Comparison of ENCODE assay signal across 8 mouse cellular contexts in genomic region chr3:84653557-84654245, GRCm38 (mm10). TPM values are rescaled to one million over a fixed set of nuclear protein-coding genes. Genes with fewer than 3 reads are reported as not detected.
DNase-seq lines count a peak whose midpoint lies in the region; ATAC-seq lines count a peak whose summit lies in the region.

No protein-coding gene starts in this region.

- ATAC-seq in heart, embryonic 11.5 days (replicated peaks; ENCODE audit: insufficient number of reproducible peaks, low FRiP score, low TSS enrichment), result 0 out of 2 replicates have a peak, but pooled peaks have one; percentile 19
- peak; percentile 51; the same call in 1 of the 2 replicates for ATAC-seq in forebrain, embryonic 16.5 days
- peak; percentile 45; the same call in 1 of the 2 replicates for ATAC-seq in liver, embryonic 15.5 days (ENCODE audit: insufficient read depth)

- no peaks in the 10 kb centered on the region for H3K9me3 ChIP-seq in heart, embryonic 11.5 days (replicated peaks; ENCODE audit: control insufficient read depth, low read length)
- H3K9me3 ChIP-seq in forebrain, embryonic 16.5 days (ENCODE audit: control insufficient read depth, low read length), result no peaks in the 10 kb centered on the region
- H3K9me3 ChIP-seq in liver, embryonic 15.5 days (replicated peaks), result no peaks in the 10 kb centered on the region

- H3K9ac ChIP-seq in heart, embryonic 11.5 days (ENCODE audit: low read depth, low read length), result peak overlapping the region; percentile 54; the same call in 1 of the 2 replicates
- no peak overlapping the region for H3K9ac ChIP-seq in forebrain, embryonic 16.5 days (replicated peaks; ENCODE audit: low read depth, low read length)
- H3K9ac ChIP-seq in liver, embryonic 15.5 days, result peak overlapping the region; percentile 16; the same call in 1 of the 2 replicates

- peaks cover 27% of the 10 kb centered on the region for H3K4me1 ChIP-seq in heart, embryonic 11.5 days (ENCODE audit: control insufficient read depth, insufficient read depth, low read length)
- peaks cover 15% of the 10 kb centered on the region for H3K4me1 ChIP-seq in forebrain, embryonic 16.5 days (replicated peaks; ENCODE audit: control insufficient read depth, insufficient read depth, low read length)
- peaks cover 28% of the 10 kb centered on the region for H3K4me1 ChIP-seq in liver, embryonic 15.5 days (replicated peaks)

- intact Hi-C loops in heart, postnatal 10 days (cut with DNase I), result no loop called here

- H3K27ac ChIP-seq in heart, embryonic 11.5 days (ENCODE audit: low read depth, low read length), result peak overlapping the region; percentile 64
- no peak overlapping the region for H3K27ac ChIP-seq in forebrain, embryonic 16.5 days (ENCODE audit: low read length)
- peak overlapping the region; percentile 58 for H3K27ac ChIP-seq in liver, embryonic 15.5 days (replicated peaks)

- peak overlapping the region; percentile 31 for H3K4me3 ChIP-seq in heart, embryonic 11.5 days (ENCODE audit: low read depth, low read length)
- H3K4me3 ChIP-seq in forebrain, embryonic 16.5 days (replicated peaks; ENCODE audit: low read length), result 0 out of 2 replicates have a peak overlapping the region, but pooled peaks have one; percentile 9
- peak overlapping the region; percentile 46 for H3K4me3 ChIP-seq in liver, embryonic 15.5 days (replicated peaks)

- DNase-seq in heart, postnatal 10 days, result no peak
- peak; percentile 69 for DNase-seq in MEL-GATA-1-ER (ENCODE audit: extremely low read depth, low read depth)
- DNase-seq in retina, embryonic 14.5 days (ENCODE audit: low spot score), result peak; percentile 20
- DNase-seq in frontal cortex, postnatal 14 days (ENCODE audit: low spot score in 2 of 2), result no peak
- no peak for DNase-seq in adrenal gland, postnatal 25 days

- WGBS in heart, embryonic 11.5 days (ENCODE audit: insufficient replicate concordance), result 14% methylated on average over 13 of the region's 14 CpGs
- 29% methylated on average over 13 of the region's 14 CpGs for WGBS in forebrain, embryonic 16.5 days
- WGBS in liver, embryonic 15.5 days (ENCODE audit: insufficient replicate concordance), result 14% methylated on average over 14 of the region's 14 CpGs

- no peaks in the 10 kb centered on the region for H3K27me3 ChIP-seq in heart, embryonic 11.5 days (ENCODE audit: control insufficient read depth, insufficient read depth, low read length)
- no peaks in the 10 kb centered on the region for H3K27me3 ChIP-seq in forebrain, embryonic 16.5 days (replicated peaks; ENCODE audit: control insufficient read depth, insufficient read depth, low read length)
- H3K27me3 ChIP-seq in liver, embryonic 15.5 days, result no peaks in the 10 kb centered on the region

- peak overlapping the region; percentile 64 for H3K4me2 ChIP-seq in heart, embryonic 11.5 days
- H3K4me2 ChIP-seq in forebrain, embryonic 16.5 days (ENCODE audit: low read length), result peak overlapping the region; percentile 39
- H3K4me2 ChIP-seq in liver, embryonic 15.5 days, result peak overlapping the region; percentile 69

- no peaks in the 10 kb centered on the region for H3K36me3 ChIP-seq in heart, embryonic 11.5 days (ENCODE audit: control insufficient read depth, insufficient read depth, low read length)
- no peaks in the 10 kb centered on the region for H3K36me3 ChIP-seq in forebrain, embryonic 16.5 days (ENCODE audit: control insufficient read depth, insufficient read depth)
- no peaks in the 10 kb centered on the region for H3K36me3 ChIP-seq in liver, embryonic 15.5 days (replicated peaks)

RNA-seq across cellular contexts. Expression of gene Tmem154, which starts 12.3 kb away (rescaled TPM):
- 0.44 and 0.49 TPM in 2 replicates for polyA plus RNA-seq in heart, embryonic 11.5 days (2014; fragmentation: Nextera tagmentation; extraction: Ambion mirVana)
- 1 to 10 TPM; 2.8 to 3.9 TPM for total RNA-seq in heart, postnatal 10 days (2021)
- polyA plus RNA-seq in forebrain, embryonic 16.5 days (2015; fragmentation: Nextera tagmentation; extraction: Ambion mirVana), result 0.85 and 1.2 TPM in 2 replicates
- 2.3 and 2.5 TPM in 2 replicates for polyA plus RNA-seq in liver, embryonic 15.5 days (2015; fragmentation: Nextera tagmentation; extraction: Ambion mirVana)
- 4.5 and 13.2 TPM in 2 replicates for total RNA-seq in adrenal gland, postnatal 25 days (2021)

Comparison
In these comparisons a context has a peak if more than half of its experiments do, and no peak if none do; other contexts are left out.
1. DNase-seq: peak in MEL-GATA-1-ER (single experiment) and retina, embryonic 14.5 days (single experiment); none in heart, postnatal 10 days (0 of 2), frontal cortex, postnatal 14 days (0 of 2) and adrenal gland, postnatal 25 days (single experiment).
2. Peak in every context shown above with its lines, with median percentiles within 50 percentile points of each other: ATAC-seq, H3K4me2 ChIP-seq and H3K4me3 ChIP-seq.